Mouse (Mus musculus): ENCODE data around the gene Olfr1026. TPM values are rescaled to one million over a fixed set of nuclear protein-coding genes. Genes with fewer than 3 reads are reported as not detected.

The Olfr1026 gene
- polyA plus RNA-seq (2012; ENCODE audit: low replicate concordance), result not detected in 2 replicates

GRCm38 (mm10) chr2:85921258-85921657 lies at the start of gene Olfr1026:
Gene Olfr1026 (plus strand): TSS chr2:85921558.

GRCm38 (mm10) chr2:85885340-85885739 lies 36.0 kb upstream of the Olfr1026 start, which contains the start of gene Olfr1023:
Gene Olfr1023 (plus strand): TSS chr2:85885640.

GRCm38 (mm10) chr2:85904952-85905351 lies 16.4 kb upstream of the Olfr1026 start, which contains the start of gene Olfr1024:
Gene Olfr1024 (minus strand): TSS chr2:85905052.

GRCm38 (mm10) chr2:85914893-85915292 lies 6.5 kb upstream of the Olfr1026 start, which contains the start of gene Olfr1025-ps1:
Gene Olfr1025-ps1 (plus strand): TSS chr2:85915193.

GRCm38 (mm10) chr2:85950137-85950536 lies 28.8 kb downstream of the Olfr1026 start, which contains the start of gene Olfr1028:
Gene Olfr1028 (plus strand): TSS chr2:85950437.

GRCm38 (mm10) chr2:85973595-85973994 lies 52.2 kb downstream of the Olfr1026 start, which contains the start of gene Olfr1029:
Gene Olfr1029 (plus strand): TSS chr2:85973895.

Other genes with a start within 250 kb of the Olfr1026 start
- gene Olfr1006, start 242.8 kb upstream of the Olfr1026 start, polyA plus RNA-seq (2012; ENCODE audit: low replicate concordance), result not detected in 2 replicates
- not detected in 2 replicates for gene Olfr1008, start 232.1 kb upstream of the Olfr1026 start, polyA plus RNA-seq (2012; ENCODE audit: low replicate concordance)
- 0.12 TPM in 1 of 2 replicates, not detected in the other for gene Olfr1009, start 206.1 kb upstream of the Olfr1026 start, polyA plus RNA-seq (2012; ENCODE audit: low replicate concordance)
- gene Olfr1012, start 158.8 kb upstream of the Olfr1026 start, polyA plus RNA-seq (2012; ENCODE audit: low replicate concordance), result not detected in 2 replicates
- gene Olfr1013, start 154.5 kb upstream of the Olfr1026 start, polyA plus RNA-seq (2012; ENCODE audit: low replicate concordance), result not detected in 2 replicates
- gene Olfr1014, start 148.8 kb upstream of the Olfr1026 start, polyA plus RNA-seq (2012; ENCODE audit: low replicate concordance), result not detected in 2 replicates
- gene Olfr1015, start 139.5 kb upstream of the Olfr1026 start, polyA plus RNA-seq (2012; ENCODE audit: low replicate concordance), result not detected in 2 replicates
- gene Olfr1016, start 119.0 kb upstream of the Olfr1026 start, polyA plus RNA-seq (2012; ENCODE audit: low replicate concordance), result not detected in 2 replicates
- gene Olfr1018, start 103.1 kb upstream of the Olfr1026 start, polyA plus RNA-seq (2012; ENCODE audit: low replicate concordance), result not detected in 2 replicates
- gene Olfr1019, start 76.1 kb upstream of the Olfr1026 start, polyA plus RNA-seq (2012; ENCODE audit: low replicate concordance), result not detected in 2 replicates
- not detected in 2 replicates for gene Olfr1020, start 74.5 kb upstream of the Olfr1026 start, polyA plus RNA-seq (2012; ENCODE audit: low replicate concordance)
- not detected in 2 replicates for gene Olfr1022, start 53.0 kb upstream of the Olfr1026 start, polyA plus RNA-seq (2012; ENCODE audit: low replicate concordance)
- not detected in 2 replicates for gene Olfr1023, start 35.9 kb upstream of the Olfr1026 start, polyA plus RNA-seq (2012; ENCODE audit: low replicate concordance)
- not detected in 2 replicates for gene Olfr1024, start 16.5 kb upstream of the Olfr1026 start, polyA plus RNA-seq (2012; ENCODE audit: low replicate concordance)
- gene Olfr1025-ps1, start 6.4 kb upstream of the Olfr1026 start, polyA plus RNA-seq (2012; ENCODE audit: low replicate concordance), result not detected in 2 replicates
- not detected in 2 replicates for gene Olfr1028, start 28.9 kb downstream of the Olfr1026 start, polyA plus RNA-seq (2012; ENCODE audit: low replicate concordance)
- not detected in 2 replicates for gene Olfr1029, start 52.3 kb downstream of the Olfr1026 start, polyA plus RNA-seq (2012; ENCODE audit: low replicate concordance)
- gene Olfr1030, start 57.7 kb downstream of the Olfr1026 start, polyA plus RNA-seq (2012; ENCODE audit: low replicate concordance), result not detected in 2 replicates
- gene Olfr1031, start 68.7 kb downstream of the Olfr1026 start, polyA plus RNA-seq (2012; ENCODE audit: low replicate concordance), result not detected in 2 replicates
- not detected in 2 replicates for gene Olfr1032, start 84.0 kb downstream of the Olfr1026 start, polyA plus RNA-seq (2012; ENCODE audit: low replicate concordance)
- not detected in 2 replicates for gene Olfr1033, start 99.1 kb downstream of the Olfr1026 start, polyA plus RNA-seq (2012; ENCODE audit: low replicate concordance)
- gene Olfr1034, start 124.3 kb downstream of the Olfr1026 start, polyA plus RNA-seq (2012; ENCODE audit: low replicate concordance), result not detected in 2 replicates
- gene Olfr1036, start 152.4 kb downstream of the Olfr1026 start, polyA plus RNA-seq (2012; ENCODE audit: low replicate concordance), result not detected in 2 replicates
- gene Olfr1037, start 165.8 kb downstream of the Olfr1026 start, polyA plus RNA-seq (2012; ENCODE audit: low replicate concordance), result not detected in 2 replicates
- not detected in 2 replicates for gene Olfr1039, start 214.4 kb downstream of the Olfr1026 start, polyA plus RNA-seq (2012; ENCODE audit: low replicate concordance)
- not detected in 2 replicates for gene Olfr1040, start 225.2 kb downstream of the Olfr1026 start, polyA plus RNA-seq (2012; ENCODE audit: low replicate concordance)
- gene Olfr1042, start 240.3 kb downstream of the Olfr1026 start, polyA plus RNA-seq (2012; ENCODE audit: low replicate concordance), result not detected in 2 replicates
- 0.19 TPM in 1 of 2 replicates, not detected in the other for gene Olfr1043, start 246.0 kb downstream of the Olfr1026 start, polyA plus RNA-seq (2012; ENCODE audit: low replicate concordance)

Data from leukemia stem cell, adult 10-12 weeks (primary cell).